Mouse (Mus musculus) limb, embryonic 14.5 days (tissue): ENCODE data around the gene Treml4. TPM values are rescaled to one million over a fixed set of nuclear protein-coding genes. Genes with fewer than 3 reads are reported as not detected.

Source experiments
- ATAC-seq: fragments of 200-750 bp; cut with Nextera tagmentation; 2 replicates; pipeline ENCODE4 v1.8.0; 2017; ENCODE audit warnings: low read depth, moderate number of reproducible peaks, moderate TSS enrichment; ENCODE audit not compliant: low FRiP score
- DNase-seq: peaks from one replicate; pipeline ENCODE4 v3.0.0-alpha.2; 2015; ENCODE audit warnings: low spot score
- H3K27ac ChIP-seq: fragments of 300-500 bp; sonication (generic); replicated peaks from 2 replicates; pipeline ENCODE4 v1.5.1; 2014; ENCODE audit warnings: low read depth, mild to moderate bottlenecking, low read length, moderate library complexity, mixed read lengths
- H3K27me3 ChIP-seq: fragments of 300-500 bp; sonication (generic); 2 replicates; pipeline ENCODE4 v1.6.1; 2014; ENCODE audit warnings: low read length, mixed read lengths; ENCODE audit not compliant: control insufficient read depth, insufficient read depth
- H3K36me3 ChIP-seq: fragments of 300-500 bp; sonication (generic); 2 replicates; pipeline ENCODE4 v1.6.1; 2014; ENCODE audit warnings: mild to moderate bottlenecking, low read length, moderate library complexity, mixed read lengths; ENCODE audit not compliant: control insufficient read depth, insufficient read depth
- H3K4me1 ChIP-seq: fragments of 300-500 bp; sonication (generic); 2 replicates; pipeline ENCODE4 v1.6.1; 2014; ENCODE audit warnings: antibody characterized with exemption, low read length, mixed read lengths; ENCODE audit not compliant: control insufficient read depth, insufficient read depth
- H3K4me2 ChIP-seq: fragments of 300-500 bp; sonication (generic); replicated peaks from 2 replicates; pipeline ENCODE4 v1.6.1; 2014; ENCODE audit warnings: low read depth, mild to moderate bottlenecking, low read length, moderate library complexity; ENCODE audit not compliant: severe bottlenecking
- H3K4me3 ChIP-seq: fragments of 300-500 bp; sonication (generic); replicated peaks from 2 replicates; pipeline ENCODE4 v1.5.1; 2014; ENCODE audit warnings: low read length
- H3K9ac ChIP-seq: fragments of 300-500 bp; sonication (generic); 2 replicates; pipeline ENCODE4 v1.6.1; 2014; ENCODE audit warnings: mild to moderate bottlenecking, low read depth, low read length, moderate library complexity; ENCODE audit not compliant: severe bottlenecking
- H3K9me3 ChIP-seq: fragments of 300-500 bp; sonication (generic); 2 replicates; pipeline ENCODE4 v1.6.1; 2016; ENCODE audit warnings: low read length; ENCODE audit not compliant: control insufficient read depth
- POLR2A ChIP-seq: fragments of 200-500 bp; IDR thresholded peaks from 2 replicates; pipeline ENCODE4 v1.8.0; 2012; ENCODE audit warnings: inconsistent platforms, mild to moderate bottlenecking, moderate library complexity, borderline replicate concordance; ENCODE audit not compliant: insufficient read depth, insufficient read length; ENCODE audit errors: extremely low read depth
- WGBS: fragments of 180-500 bp; shearing (Covaris S2); extraction: QIAGEN DNeasy Blood & Tissue Kit; methylation state at CpG from one replicate; pipeline ENCODE4 v1.1.7; 2014; 5-methylcytosine and 5-hydroxymethylcytosine counted together
- polyA plus RNA-seq, 2 experiments: library from polyadenylated mRNA; depleted of rRNA in 1 of 2; stranded (reverse) in 1 of 2; unstranded in 1 of 2; fragments of >200 nt; fragmentation: Nextera tagmentation in 1 of 2; extraction: Ambion mirVana in 1 of 2; gene quantifications; 2 replicates each; pipeline versions ENCODE4 v1.2.1 to v1.2.3; 2012 to 2014

The Treml4 gene
- polyA plus RNA-seq, 2 experiments = 0.13 to 0.32 TPM

DNA sequence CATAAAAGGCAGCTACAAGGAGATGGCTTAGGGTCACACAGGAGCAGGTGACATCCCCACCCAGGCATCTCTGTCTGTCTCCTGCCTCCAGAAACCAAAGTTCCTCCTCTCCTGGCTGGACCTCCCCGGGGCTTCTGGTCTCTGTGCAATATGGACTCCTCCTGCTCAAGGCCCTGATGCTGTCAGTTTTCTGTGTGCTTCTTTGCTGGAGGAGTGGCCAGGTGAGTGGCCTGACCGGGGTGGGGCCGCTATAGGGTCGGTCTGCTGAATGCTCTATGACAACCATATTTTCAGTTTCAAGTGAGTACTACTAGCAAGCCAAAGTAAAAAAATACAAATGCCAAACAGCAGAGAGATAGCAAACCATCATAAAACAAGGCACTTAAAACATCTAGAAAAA lies 8.5 kb downstream of the Treml4 start:
- DNase-seq = no peak
- Histone ChIP-seq H3K4me1 (no peaks in the 10 kb centered on the region), H3K9ac (no peak overlapping the region), H3K9me3 (no peaks in the 10 kb centered on the region), H3K27ac (no peak overlapping the region), H3K36me3 (no peaks in the 10 kb centered on the region), H3K27me3 (no peaks in the 10 kb centered on the region), H3K4me2 (no peak overlapping the region), H3K4me3 (no peak overlapping the region)
- 86% methylated on average over 4 of the region's 4 CpGs for WGBS
- no peak for ATAC-seq
- no peak for TF ChIP-seq POLR2A

DNA sequence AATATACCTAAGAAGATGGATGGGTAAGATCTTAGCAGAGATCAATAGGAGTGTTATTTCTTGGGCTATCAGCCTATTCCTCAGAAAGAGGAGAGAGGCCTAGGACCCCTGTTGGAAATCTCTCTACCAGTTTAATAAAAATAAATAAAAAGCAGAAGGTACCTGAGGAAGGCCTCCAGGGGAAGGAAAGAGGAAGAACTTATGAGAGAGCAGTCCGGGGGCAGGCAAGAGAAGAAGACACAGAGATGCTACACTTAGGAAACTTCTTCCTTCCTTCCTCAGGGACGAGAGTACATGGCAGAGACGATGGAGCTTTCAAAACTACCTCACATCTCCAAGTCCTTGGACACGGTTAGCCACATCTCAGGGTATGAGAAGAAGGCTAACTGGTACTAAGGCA lies 10.0 kb downstream of the Treml4 start:
- no peaks in the 10 kb centered on the region for H3K27me3 ChIP-seq
- no peak for TF ChIP-seq POLR2A
- no peak overlapping the region for H3K4me2 ChIP-seq
- H3K4me1 ChIP-seq = no peaks in the 10 kb centered on the region
- 76% methylated on average over 4 of the region's 4 CpGs for WGBS
- H3K9ac ChIP-seq = no peak overlapping the region
- DNase-seq (no peak), ATAC-seq (no peak)
- H3K36me3 ChIP-seq = no peaks in the 10 kb centered on the region
- H3K9me3 ChIP-seq = no peaks in the 10 kb centered on the region
- H3K4me3 ChIP-seq = no peak overlapping the region
- H3K27ac ChIP-seq = no peak overlapping the region

DNA sequence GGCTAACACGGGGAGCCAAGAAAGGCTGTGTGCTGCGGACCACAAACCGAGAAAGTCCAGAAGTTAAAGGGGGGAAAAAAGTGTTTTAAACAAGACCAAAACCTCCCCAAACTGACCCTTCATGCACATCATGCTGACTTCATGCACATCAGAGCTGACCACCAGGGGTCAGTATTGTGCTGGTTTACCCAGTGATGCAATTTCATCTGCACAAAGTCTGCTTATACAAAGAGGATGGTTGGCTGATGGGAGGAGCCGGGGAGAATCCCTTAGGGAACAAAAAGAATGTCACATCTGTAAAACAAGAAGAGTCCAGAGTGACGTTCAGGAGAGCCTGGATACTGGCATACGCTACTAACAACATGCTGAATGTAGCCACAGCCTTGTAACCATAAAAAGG lies 10.8 kb downstream of the Treml4 start:
- Histone ChIP-seq H3K9ac (no peak overlapping the region), H3K4me3 (no peak overlapping the region), H3K27ac (no peak overlapping the region), H3K4me1 (no peaks in the 10 kb centered on the region), H3K4me2 (no peak overlapping the region), H3K9me3 (no peaks in the 10 kb centered on the region), H3K27me3 (no peaks in the 10 kb centered on the region), H3K36me3 (no peaks in the 10 kb centered on the region)
- WGBS = 29% methylated on average over 6 of the region's 6 CpGs
- peak; percentile 10; the same call in 1 of the 2 replicates for TF ChIP-seq POLR2A
- peak; percentile 77 for DNase-seq
- peak; percentile 62; the same call in 1 of the 2 replicates for ATAC-seq

DNA sequence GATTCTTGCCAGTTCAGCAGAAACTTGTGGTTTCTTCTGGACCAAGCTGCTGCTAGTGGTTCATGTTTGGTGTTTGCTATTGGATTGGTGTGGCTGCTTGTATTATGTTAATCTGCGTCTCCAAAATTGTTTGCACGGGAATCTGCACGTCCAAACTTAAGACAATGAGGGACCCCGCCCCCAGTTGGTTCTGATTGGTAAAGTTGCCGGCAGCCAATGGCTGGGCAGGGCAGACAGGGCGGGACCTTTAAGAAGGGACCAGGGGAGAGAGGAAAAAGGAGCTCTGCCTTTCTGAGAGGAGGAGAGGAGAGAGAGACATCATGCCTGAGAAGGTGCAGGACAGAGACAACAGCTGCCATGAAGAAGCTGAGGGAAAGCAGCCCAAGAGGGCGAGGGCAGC lies 11.6 kb downstream of the Treml4 start:
- TF ChIP-seq POLR2A = no peak
- Histone ChIP-seq H3K9me3 (no peaks in the 10 kb centered on the region), H3K4me2 (no peak overlapping the region), H3K27me3 (no peaks in the 10 kb centered on the region), H3K36me3 (no peaks in the 10 kb centered on the region), H3K4me1 (peaks cover 3% of the 10 kb centered on the region; the same call in 1 of the 2 replicates), H3K9ac (no peak overlapping the region), H3K4me3 (no peak overlapping the region), H3K27ac (no peak overlapping the region)
- DNase-seq (no peak), ATAC-seq (no peak)
- WGBS = 62% methylated on average over 7 of the region's 7 CpGs

DNA sequence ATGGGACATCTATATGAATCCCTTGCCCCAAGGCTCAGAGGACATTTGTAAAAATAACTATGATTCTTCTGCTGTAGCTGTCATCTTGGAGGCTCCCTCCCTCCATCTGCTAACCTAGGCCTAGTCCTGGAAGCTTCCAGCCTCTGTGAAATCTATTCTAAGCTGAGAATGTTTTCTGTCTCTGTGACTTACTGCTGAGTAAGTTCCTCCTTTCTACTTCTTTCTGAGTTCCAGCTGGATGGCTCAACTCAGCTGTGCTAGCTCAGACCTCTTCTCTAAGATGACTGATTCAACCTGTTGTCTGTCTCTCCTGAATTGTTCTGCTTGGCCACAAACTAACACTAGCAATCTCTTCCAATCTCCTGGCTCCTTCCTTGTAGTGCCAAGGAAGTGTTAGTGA lies 14.3 kb downstream of the Treml4 start:
- H3K36me3 ChIP-seq = no peaks in the 10 kb centered on the region
- no peak overlapping the region for H3K27ac ChIP-seq
- H3K4me1 ChIP-seq = peaks cover 9% of the 10 kb centered on the region
- H3K9me3 ChIP-seq = no peaks in the 10 kb centered on the region
- TF ChIP-seq POLR2A = no peak
- ATAC-seq = no peak
- H3K27me3 ChIP-seq = no peaks in the 10 kb centered on the region
- no peak for DNase-seq
- H3K4me3 ChIP-seq = no peak overlapping the region
- no peak overlapping the region for H3K9ac ChIP-seq
- H3K4me2 ChIP-seq = no peak overlapping the region

DNA sequence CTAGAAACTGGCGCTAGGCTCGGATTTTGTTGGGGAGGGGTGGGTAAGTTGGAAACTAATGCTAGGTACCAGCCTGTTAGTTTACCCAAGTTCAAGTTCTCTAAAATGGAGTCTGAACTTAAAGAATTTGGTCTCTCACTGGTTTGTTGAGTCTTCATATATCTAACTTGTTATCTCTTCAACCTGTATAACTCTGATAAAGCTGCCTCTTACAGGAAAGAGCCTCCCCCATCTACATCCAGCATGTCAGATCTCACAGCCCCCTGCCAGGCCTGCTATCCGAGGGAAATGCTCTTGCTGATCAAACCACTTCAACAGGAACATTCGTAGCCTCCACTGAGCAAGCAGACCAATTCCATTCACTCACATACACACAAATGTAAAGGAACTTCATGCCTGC lies 14.9 kb downstream of the Treml4 start:
- Histone ChIP-seq H3K27ac (no peak overlapping the region), H3K27me3 (no peaks in the 10 kb centered on the region), H3K4me2 (no peak overlapping the region), H3K9ac (no peak overlapping the region), H3K36me3 (no peaks in the 10 kb centered on the region), H3K9me3 (no peaks in the 10 kb centered on the region), H3K4me1 (peaks cover 9% of the 10 kb centered on the region), H3K4me3 (no peak overlapping the region)
- no peak for ATAC-seq
- 75% methylated on average over 4 of the region's 4 CpGs for WGBS
- DNase-seq = no peak
- TF ChIP-seq POLR2A = no peak
